Comparison of ENCODE assay signal across 26 mouse cellular contexts in genomic region chr4:141704625-141705024, GRCm38 (mm10). TPM values are rescaled to one million over a fixed set of nuclear protein-coding genes. Genes with fewer than 3 reads are reported as not detected.
DNase-seq lines count a peak whose midpoint lies in the region; ATAC-seq and TF ChIP-seq lines count a peak whose summit lies in the region.
"Had no signal": no experiment of that assay in that cellular context is flagged by ENCODE, and none has a peak within 500 bp of the region (broad histone marks: within the 10 kb centered on the region; RNA-seq: fewer than 3 reads in every experiment).

No protein-coding gene starts in this region.

- H3K4me2 ChIP-seq in forebrain, postnatal 0 days (ENCODE audit: low read depth) = no peak overlapping the region
- H3K4me2 ChIP-seq: heart, embryonic 12.5 days; hindbrain, embryonic 14.5 days; limb, embryonic 15.5 days; lung, embryonic 14.5 days; midbrain, embryonic 15.5 days; neural tube, embryonic 13.5 days; stomach, embryonic 15.5 days had no signal

- TF ChIP-seq CTCF in gastrocnemius, adult 2 months (IDR thresholded peaks at IDR 0.05) = no peak
- no peak for TF ChIP-seq CTCF in layer of hippocampus, adult 2 months (conservative IDR thresholded peaks at IDR 0.05)
- TF ChIP-seq CTCF in forebrain, postnatal 0 days (IDR thresholded peaks at IDR 0.05; ENCODE audit: low read depth) = no peak

- H3K27me3 ChIP-seq in forebrain, postnatal 0 days (ENCODE audit: insufficient read depth, low read length) = no peaks in the 10 kb centered on the region
- H3K27me3 ChIP-seq: heart, embryonic 12.5 days; limb, embryonic 15.5 days; midbrain, embryonic 15.5 days; neural tube, embryonic 13.5 days; stomach, embryonic 15.5 days had no signal

- WGBS in forebrain, postnatal 0 days = 87% methylated on average over 2 of the region's 2 CpGs

- intact Hi-C loops in gastrocnemius, adult 2 months (cut with DNase I) = no loop called here
- intact Hi-C loops in gastrocnemius, postnatal 14 days (cut with DNase I; ENCODE audit: low total_unique reads) = no loop called here

- H3K9me3 ChIP-seq in forebrain, postnatal 0 days (ENCODE audit: low read length) = no peaks in the 10 kb centered on the region
- H3K9me3 ChIP-seq: heart, embryonic 12.5 days; limb, embryonic 15.5 days; midbrain, embryonic 15.5 days; neural tube, embryonic 13.5 days; stomach, embryonic 15.5 days had no signal

- ATAC-seq in forebrain, postnatal 0 days = no peak
- ATAC-seq: CD4-positive, CD25-positive, alpha-beta regulatory T cell, adult 4 months; midbrain, embryonic 15.5 days had no signal

- no peak overlapping the region for H3K4me3 ChIP-seq in gastrocnemius, adult 2 months
- no peak overlapping the region for H3K4me3 ChIP-seq in layer of hippocampus, adult 2 months
- no peak overlapping the region for H3K4me3 ChIP-seq in forebrain, postnatal 0 days (ENCODE audit: low read depth, low read length)
- H3K4me3 ChIP-seq: heart, embryonic 12.5 days; limb, embryonic 15.5 days; midbrain, embryonic 15.5 days; myocyte; neural tube, embryonic 13.5 days; stomach, embryonic 15.5 days had no signal

- peak; percentile 41 for DNase-seq in adrenal gland, adult 8-10 months
- DNase-seq in adrenal gland, postnatal 4 days (ENCODE audit: low spot score in 2 of 2) = no peak
- DNase-seq in gastrocnemius, adult 2 months = peak; percentile 44
- no peak for DNase-seq in gastrocnemius, postnatal 14 days
- DNase-seq in layer of hippocampus, adult 2 months (ENCODE audit: low spot score in 2 of 2) = no peak
- no peak for DNase-seq in layer of hippocampus, postnatal 14 days (ENCODE audit: low spot score in 2 of 2)
- DNase-seq in forebrain, postnatal 0 days = no peak
- DNase-seq in urinary bladder, adult 18-20 months (ENCODE audit: low spot score in 2 of 2) = no peak
- DNase-seq: cerebellum, adult 11-12 months; heart, postnatal 36 days; kidney, adult 2 months; thymus, postnatal 25 days had no signal

- H3K9ac ChIP-seq in forebrain, postnatal 0 days = no peak overlapping the region
- H3K9ac ChIP-seq: heart, embryonic 12.5 days; hindbrain, embryonic 14.5 days; limb, embryonic 15.5 days; liver, embryonic 14.5 days; lung, embryonic 14.5 days; midbrain, embryonic 15.5 days; neural tube, embryonic 13.5 days; stomach, embryonic 15.5 days had no signal

- H3K4me1 ChIP-seq in forebrain, postnatal 0 days (ENCODE audit: insufficient read depth) = no peaks in the 10 kb centered on the region
- H3K4me1 ChIP-seq: heart, embryonic 12.5 days; limb, embryonic 15.5 days; neural tube, embryonic 13.5 days; stomach, embryonic 15.5 days had no signal

- peak overlapping the region; percentile 80 for H3K27ac ChIP-seq in gastrocnemius, adult 2 months
- peak overlapping the region; percentile 80 for H3K27ac ChIP-seq in layer of hippocampus, adult 2 months
- H3K27ac ChIP-seq in forebrain, postnatal 0 days (ENCODE audit: low read depth, low read length) = peak overlapping the region; percentile 41; the same call in 1 of the 2 replicates
- H3K27ac ChIP-seq: hindbrain, embryonic 14.5 days; kidney, postnatal 0 days; limb, embryonic 15.5 days; liver, embryonic 14.5 days; neural tube, embryonic 13.5 days; stomach, embryonic 15.5 days had no signal

- peaks cover 90% of the 10 kb centered on the region for H3K36me3 ChIP-seq in forebrain, postnatal 0 days (ENCODE audit: insufficient read depth)

RNA-seq across cellular contexts. Expression of gene Ddi2, which starts 18.6 kb away (rescaled TPM):
- total RNA-seq in adrenal gland, adult 8-10 months (2022) = 10 to 100 TPM; 49.4 to 67.9 (median 54.0) TPM
- 10 to 100 TPM; 51.8 to 56.0 TPM for total RNA-seq in adrenal gland, postnatal 4 days (2021)
- total RNA-seq in gastrocnemius, adult 2 months (2021) = 10 to 100 TPM; 37.8 to 46.5 TPM
- 10 to 100 TPM; 35.0 to 37.6 TPM for total RNA-seq in gastrocnemius, postnatal 14 days (2021)
- total RNA-seq in layer of hippocampus, adult 2 months (2021) = 10 to 100 TPM; 42.8 to 50.1 TPM
- total RNA-seq in layer of hippocampus, postnatal 14 days (2021) = 10 to 100 TPM; 29.4 to 34.0 TPM
- 17.2 and 20.7 TPM in 2 replicates for total RNA-seq in forebrain, postnatal 0 days (2014; rRNA removed)
- polyA plus RNA-seq in forebrain, postnatal 0 days (2015; fragmentation: Nextera tagmentation; extraction: Ambion mirVana) = 8.2 and 11.1 TPM in 2 replicates

RNA-seq across cellular contexts. Expression of gene Rsc1a1, which starts 19.2 kb away (rescaled TPM):
- 1 to 10 TPM in 1 of 4 experiments, not detected in 3; 3.7 TPM for total RNA-seq in adrenal gland, adult 8-10 months (2022)
- not detected for total RNA-seq in adrenal gland, postnatal 4 days (2021)
- 1 to 10 TPM; 3.8 to 5.6 TPM for total RNA-seq in gastrocnemius, adult 2 months (2021)
- total RNA-seq in gastrocnemius, postnatal 14 days (2021) = 1 to 10 TPM; 6.0 TPM
- total RNA-seq in layer of hippocampus, adult 2 months (2021) = not detected
- under 1 TPM in 1 of 2 experiments, not detected in 1; 0.79 TPM for total RNA-seq in layer of hippocampus, postnatal 14 days (2021)
- total RNA-seq in forebrain, postnatal 0 days (2014; rRNA removed) = 3.1 and 4.8 TPM in 2 replicates
- 0.36 and 0.53 TPM in 2 replicates for polyA plus RNA-seq in forebrain, postnatal 0 days (2015; fragmentation: Nextera tagmentation; extraction: Ambion mirVana)
- polyA plus RNA-seq: CD4-positive, CD25-positive, alpha-beta regulatory T cell, adult 4 months; hindbrain, embryonic 14.5 days; kidney, postnatal 0 days; neural tube, embryonic 13.5 days; stomach, embryonic 15.5 days had no signal

RNA-seq across cellular contexts. Expression of gene Plekhm2, which starts 39.9 kb away (rescaled TPM):
- total RNA-seq in adrenal gland, adult 8-10 months (2022) = 10 to 100 TPM; 64.3 to 87.0 (median 76.1) TPM
- 10 to 100 TPM; 55.5 to 60.5 TPM for total RNA-seq in adrenal gland, postnatal 4 days (2021)
- total RNA-seq in gastrocnemius, adult 2 months (2021) = 10 to 100 TPM; 32.9 to 34.7 TPM
- 10 to 100 TPM; 22.2 to 27.7 TPM for total RNA-seq in gastrocnemius, postnatal 14 days (2021)
- total RNA-seq in layer of hippocampus, adult 2 months (2021) = 10 to 100 TPM; 74.1 to 80.6 TPM
- total RNA-seq in layer of hippocampus, postnatal 14 days (2021) = 10 to 100 TPM; 47.8 to 55.4 TPM
- 27.3 and 33.7 TPM in 2 replicates for total RNA-seq in forebrain, postnatal 0 days (2014; rRNA removed)
- 5.0 and 5.6 TPM in 2 replicates for polyA plus RNA-seq in forebrain, postnatal 0 days (2015; fragmentation: Nextera tagmentation; extraction: Ambion mirVana)

RNA-seq across cellular contexts. Expression of gene Agmat, which starts 41.8 kb away (rescaled TPM):
- total RNA-seq in adrenal gland, adult 8-10 months (2022) = 10 to 100 TPM in 3 of 4 experiments, 1 to 10 TPM in 1; 9.4 to 59.0 (median 32.8) TPM
- 10 to 100 TPM in 1 of 2 experiments, 1 to 10 TPM in 1; 4.9 to 13.6 TPM for total RNA-seq in adrenal gland, postnatal 4 days (2021)
- not detected for total RNA-seq in gastrocnemius, adult 2 months (2021)
- total RNA-seq in gastrocnemius, postnatal 14 days (2021) = under 1 TPM in 1 of 2 experiments, not detected in 1; 0.82 TPM
- total RNA-seq in layer of hippocampus, adult 2 months (2021) = not detected
- total RNA-seq in layer of hippocampus, postnatal 14 days (2021) = not detected
- not detected in 2 replicates for total RNA-seq in forebrain, postnatal 0 days (2014; rRNA removed)
- polyA plus RNA-seq in forebrain, postnatal 0 days (2015; fragmentation: Nextera tagmentation; extraction: Ambion mirVana) = not detected in 2 replicates
- total RNA-seq: layer of hippocampus, postnatal 10 days; left cerebral cortex, postnatal 4 days had no signal
- polyA plus RNA-seq: CD4-positive, CD25-positive, alpha-beta regulatory T cell, adult 4 months; embryonic facial prominence, embryonic 11.5 days; limb, embryonic 15.5 days; lung, embryonic 14.5 days; midbrain, embryonic 15.5 days; neural tube, embryonic 13.5 days had no signal

Comparison
In these comparisons a context has a peak if more than half of its experiments do, and no peak if none do; other contexts are left out.
1. DNase-seq: peak in adrenal gland, adult 8-10 months (single experiment) and gastrocnemius, adult 2 months (single experiment); none in adrenal gland, postnatal 4 days (0 of 2), gastrocnemius, postnatal 14 days (single experiment), layer of hippocampus, adult 2 months (0 of 2), layer of hippocampus, postnatal 14 days (0 of 2), forebrain, postnatal 0 days (single experiment) and urinary bladder, adult 18-20 months (0 of 2).
2. Peak in every context shown above with its lines, with median percentiles within 50 percentile points of each other: H3K27ac ChIP-seq.